Mouse (Mus musculus): ENCODE measurements around the gene Olfr588-ps1. TPM values are rescaled to one million over a fixed set of nuclear protein-coding genes. Genes with fewer than 3 reads are reported as not detected.
"Not testable (repeated sequence)": the region's sequence is repeated elsewhere in the genome, so short reads cannot be mapped to it uniquely, and the experiment has no call there.

The Olfr588-ps1 gene
- not detected in 2 replicates for polyA plus RNA-seq (2015; fragmentation: Nextera tagmentation; extraction: Ambion mirVana)

DNA sequence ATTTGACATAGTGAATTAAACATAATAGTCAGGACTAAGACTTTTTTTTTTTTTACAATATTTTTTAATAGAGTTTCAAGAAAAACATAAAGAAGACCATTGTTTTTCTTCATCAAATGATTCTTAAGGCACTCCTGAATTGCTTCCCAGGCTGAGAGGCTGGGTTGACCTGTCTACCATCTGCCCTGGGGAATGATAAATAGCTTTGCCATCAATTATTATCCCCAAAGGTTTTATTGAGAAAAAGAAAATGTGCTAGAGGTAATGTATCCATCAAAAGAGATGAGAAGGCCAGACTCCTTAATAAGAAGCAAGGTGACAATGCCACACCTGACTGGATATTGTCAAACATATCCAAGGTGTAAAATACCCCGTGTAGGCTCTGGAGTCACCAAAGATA, at the start of gene Olfr588-ps1:
Gene Olfr588-ps1 (plus strand): TSS at position 301 of the 400 bp plus-strand sequence.
- Histone ChIP-seq H3K9ac (ENCODE audit: low read depth, low read length) (no peak within 1 kb of the TSS), H3K4me1 (ENCODE audit: control insufficient read depth, insufficient read depth, low read length) (no peaks in the 10 kb centered on the region), H3K4me2 (ENCODE audit: low read length) (no peak within 1 kb of the TSS), H3K9me3 (replicated peaks; ENCODE audit: control insufficient read depth, low read length, poor library complexity, severe bottlenecking) (no peaks in the 10 kb centered on the region), H3K36me3 (ENCODE audit: control insufficient read depth, insufficient read depth, low read length) (no peaks in the 10 kb centered on the region), H3K27ac (ENCODE audit: low read length) (no peak within 1 kb of the TSS), H3K4me3 (ENCODE audit: low read depth, low read length) (no peak within 1 kb of the TSS), H3K27me3 (ENCODE audit: control insufficient read depth, insufficient read depth, low read depth, low read length) (no peaks in the 10 kb centered on the region)
- WGBS = 86% methylated on average over 1 of the region's 1 CpGs
- no peak for ATAC-seq

DNA sequence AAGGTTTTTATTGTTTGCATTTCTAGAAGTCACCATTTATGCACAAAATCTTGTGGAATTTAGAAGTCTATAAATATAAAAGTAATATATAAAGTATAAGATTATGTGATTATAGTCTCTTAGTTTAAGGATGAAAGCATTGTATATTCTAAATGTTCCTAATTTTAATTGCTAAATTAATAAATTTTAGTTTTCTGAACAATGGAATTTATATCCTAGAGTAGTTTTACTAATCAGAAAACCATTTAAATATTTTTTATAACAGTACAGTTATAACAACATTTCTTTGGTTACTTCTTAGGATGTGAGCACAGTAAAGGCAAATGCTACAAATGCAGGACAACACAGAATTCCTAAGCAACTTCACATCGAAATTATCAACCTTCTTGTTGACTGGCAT, 43.3 kb upstream of the Olfr588-ps1 start, which contains the start of gene Olfr585:
Gene Olfr585 (plus strand): TSS at position 301 of the 400 bp plus-strand sequence.
- Histone ChIP-seq H3K4me1 (ENCODE audit: control insufficient read depth, insufficient read depth, low read length) (no peaks in the 10 kb centered on the region), H3K4me2 (ENCODE audit: low read length) (no peak within 1 kb of the TSS), H3K36me3 (ENCODE audit: control insufficient read depth, insufficient read depth, low read length) (no peaks in the 10 kb centered on the region), H3K9me3 (replicated peaks; ENCODE audit: control insufficient read depth, low read length, poor library complexity, severe bottlenecking) (no peaks in the 10 kb centered on the region), H3K27me3 (ENCODE audit: control insufficient read depth, insufficient read depth, low read depth, low read length) (no peaks in the 10 kb centered on the region), H3K9ac (ENCODE audit: low read depth, low read length) (no peak within 1 kb of the TSS), H3K27ac (ENCODE audit: low read length) (no peak within 1 kb of the TSS), H3K4me3 (ENCODE audit: low read depth, low read length) (no peak within 1 kb of the TSS)
- 88% methylated on average over 1 of the region's 1 CpGs for WGBS
- no peak for ATAC-seq

DNA sequence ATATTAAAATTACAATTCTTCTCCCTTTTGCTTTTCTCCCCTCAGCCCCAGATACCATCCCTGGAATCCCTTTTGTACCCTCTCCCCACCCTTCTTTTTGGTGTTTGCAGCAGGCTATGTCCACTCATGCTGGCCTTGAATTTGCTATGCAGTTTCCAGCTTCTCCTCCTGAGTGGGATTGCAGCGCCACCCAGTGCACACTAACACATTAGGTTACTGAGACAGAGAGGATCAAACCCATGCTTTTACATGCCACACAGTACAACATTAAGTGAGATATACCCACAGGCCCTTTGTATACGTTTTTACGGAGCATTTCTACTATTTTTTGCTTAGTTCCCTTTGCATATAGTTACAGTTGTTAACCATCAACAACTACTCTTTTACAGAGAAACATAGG, 21.3 kb upstream of the Olfr588-ps1 start:
- H3K9me3 ChIP-seq (replicated peaks; ENCODE audit: control insufficient read depth, low read length, poor library complexity, severe bottlenecking) = no peaks in the 10 kb centered on the region
- no peak for ATAC-seq
- H3K4me2 ChIP-seq (ENCODE audit: low read length) = no peak overlapping the region
- no peak overlapping the region for H3K4me3 ChIP-seq (ENCODE audit: low read depth, low read length)
- no peak overlapping the region for H3K27ac ChIP-seq (ENCODE audit: low read length)
- no peaks in the 10 kb centered on the region for H3K27me3 ChIP-seq (ENCODE audit: control insufficient read depth, insufficient read depth, low read depth, low read length)
- H3K36me3 ChIP-seq (ENCODE audit: control insufficient read depth, insufficient read depth, low read length) = no peaks in the 10 kb centered on the region
- no peaks in the 10 kb centered on the region for H3K4me1 ChIP-seq (ENCODE audit: control insufficient read depth, insufficient read depth, low read length)
- no peak overlapping the region for H3K9ac ChIP-seq (ENCODE audit: low read depth, low read length)
- 54% methylated on average over 3 of the region's 3 CpGs for WGBS

DNA sequence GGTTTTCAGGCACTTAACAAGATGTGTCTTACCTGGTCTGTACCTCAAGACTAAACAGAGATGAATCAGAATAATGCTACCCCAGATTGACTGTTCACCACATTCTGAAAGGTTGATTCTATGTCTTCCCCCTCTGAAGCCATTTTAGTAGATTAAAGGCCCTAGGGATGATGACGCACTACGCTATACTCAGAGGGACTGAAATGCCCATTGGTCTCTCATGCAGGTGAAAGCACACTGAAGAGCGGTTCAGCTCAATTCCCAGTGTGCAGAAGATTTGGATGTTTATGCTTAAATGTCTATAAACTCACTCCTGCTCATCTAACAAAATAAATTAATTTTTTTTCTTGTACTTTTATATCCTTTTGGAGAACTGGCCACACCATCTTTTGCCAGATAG, 15.1 kb upstream of the Olfr588-ps1 start, which contains the start of gene Olfr586:
Gene Olfr586 (minus strand): TSS at position 101 of the 400 bp plus-strand sequence.
- Histone ChIP-seq H3K9ac (ENCODE audit: low read depth, low read length) (no peak within 1 kb of the TSS), H3K36me3 (ENCODE audit: control insufficient read depth, insufficient read depth, low read length) (no peaks in the 10 kb centered on the region), H3K27me3 (ENCODE audit: control insufficient read depth, insufficient read depth, low read depth, low read length) (no peaks in the 10 kb centered on the region), H3K4me3 (ENCODE audit: low read depth, low read length) (no peak within 1 kb of the TSS), H3K9me3 (replicated peaks; ENCODE audit: control insufficient read depth, low read length, poor library complexity, severe bottlenecking) (no peaks in the 10 kb centered on the region; the same call in 1 of the 2 replicates), H3K4me2 (ENCODE audit: low read length) (no peak within 1 kb of the TSS), H3K27ac (ENCODE audit: low read length) (no peak within 1 kb of the TSS), H3K4me1 (ENCODE audit: control insufficient read depth, insufficient read depth, low read length) (no peaks in the 10 kb centered on the region)
- no peak for ATAC-seq
- 89% methylated on average over 3 of the region's 3 CpGs for WGBS

DNA sequence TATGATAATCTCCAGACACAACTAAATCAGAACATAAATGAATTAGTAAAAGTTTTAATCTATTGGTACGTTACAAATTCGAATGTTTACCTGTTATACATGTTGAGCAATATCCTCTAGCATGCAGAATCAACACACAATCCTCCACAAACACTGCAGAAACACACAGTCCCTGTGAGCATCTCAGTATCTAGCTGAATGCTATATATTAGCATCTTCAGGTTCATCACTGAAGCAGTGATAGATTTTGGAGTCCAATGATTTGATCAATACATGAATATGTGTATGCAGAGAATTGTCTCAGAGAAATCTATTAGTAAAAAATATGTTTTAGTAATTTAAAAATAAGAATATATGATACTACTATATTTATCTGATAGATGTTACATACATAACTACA, 15.6 kb downstream of the Olfr588-ps1 start, which contains the start of gene Olfr589:
Gene Olfr589 (minus strand): TSS at position 101 of the 400 bp plus-strand sequence.
- no peak for ATAC-seq
- Histone ChIP-seq H3K4me2 (ENCODE audit: low read length) (no peak within 1 kb of the TSS), H3K27ac (ENCODE audit: low read length) (no peak within 1 kb of the TSS), H3K36me3 (ENCODE audit: control insufficient read depth, insufficient read depth, low read length) (no peaks in the 10 kb centered on the region), H3K4me3 (ENCODE audit: low read depth, low read length) (no peak within 1 kb of the TSS), H3K27me3 (ENCODE audit: control insufficient read depth, insufficient read depth, low read depth, low read length) (no peaks in the 10 kb centered on the region), H3K4me1 (ENCODE audit: control insufficient read depth, insufficient read depth, low read length) (no peaks in the 10 kb centered on the region), H3K9ac (ENCODE audit: low read depth, low read length) (no peak within 1 kb of the TSS), H3K9me3 (replicated peaks; ENCODE audit: control insufficient read depth, low read length, poor library complexity, severe bottlenecking) (no peaks in the 10 kb centered on the region)
- 77% methylated on average over 2 of the region's 2 CpGs for WGBS

DNA sequence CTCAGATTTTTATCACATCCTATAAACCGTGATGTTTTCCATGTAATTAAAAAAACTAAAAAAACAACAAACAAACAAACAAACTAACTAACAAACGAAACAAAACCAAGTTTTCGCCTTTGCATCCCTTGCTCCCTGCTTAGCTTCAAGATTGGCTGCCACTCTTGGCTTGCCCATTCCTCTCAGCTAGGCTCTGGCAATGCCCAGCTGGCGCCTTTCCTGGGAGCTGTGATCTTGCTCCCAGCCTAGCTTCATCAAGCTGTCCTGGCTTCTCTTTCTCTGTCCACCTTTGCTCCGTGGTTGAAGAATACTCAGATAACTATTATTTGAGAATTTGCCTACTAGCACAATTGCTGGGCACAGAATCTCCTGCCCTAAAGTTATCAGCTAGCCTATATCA, 29.0 kb downstream of the Olfr588-ps1 start:
- H3K4me3 ChIP-seq (ENCODE audit: low read depth, low read length) = no peak overlapping the region
- WGBS = 85% methylated on average over 5 of the region's 5 CpGs
- H3K4me2 ChIP-seq (ENCODE audit: low read length) = no peak overlapping the region
- no peak overlapping the region for H3K27ac ChIP-seq (ENCODE audit: low read length)
- H3K9ac ChIP-seq (ENCODE audit: low read depth, low read length) = no peak overlapping the region
- no peak for ATAC-seq
- H3K27me3 ChIP-seq (ENCODE audit: control insufficient read depth, insufficient read depth, low read depth, low read length) = no peaks in the 10 kb centered on the region
- no peaks in the 10 kb centered on the region for H3K9me3 ChIP-seq (replicated peaks; ENCODE audit: control insufficient read depth, low read length, poor library complexity, severe bottlenecking)
- H3K36me3 ChIP-seq (ENCODE audit: control insufficient read depth, insufficient read depth, low read length) = no peaks in the 10 kb centered on the region
- H3K4me1 ChIP-seq (ENCODE audit: control insufficient read depth, insufficient read depth, low read length) = no peaks in the 10 kb centered on the region

DNA sequence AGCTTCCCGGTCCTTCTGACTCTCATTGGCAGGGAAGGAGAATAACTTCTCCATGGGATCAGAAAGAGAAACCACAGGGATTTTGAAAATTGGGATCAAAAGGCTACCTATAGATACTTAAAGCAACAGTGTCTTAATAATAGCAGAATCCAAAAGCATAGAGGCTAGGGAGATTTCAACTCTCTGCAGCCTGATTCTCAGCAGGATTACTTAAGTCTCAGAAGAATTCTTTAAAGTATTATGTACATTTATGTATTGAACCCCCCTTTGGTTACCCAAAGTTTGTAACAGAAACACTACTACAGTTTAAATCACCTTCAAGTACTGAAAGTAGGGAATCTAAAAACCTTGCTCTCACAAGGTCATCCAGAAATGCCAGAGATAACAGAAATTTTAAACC, 37.6 kb downstream of the Olfr588-ps1 start, which contains the start of gene Olfr591:
Gene Olfr591 (minus strand): TSS at position 101 of the 400 bp plus-strand sequence.
- no peaks in the 10 kb centered on the region for H3K36me3 ChIP-seq (ENCODE audit: control insufficient read depth, insufficient read depth, low read length)
- no peak within 1 kb of the TSS for H3K4me2 ChIP-seq (ENCODE audit: low read length)
- no peak within 1 kb of the TSS for H3K9ac ChIP-seq (ENCODE audit: low read depth, low read length)
- H3K4me1 ChIP-seq (ENCODE audit: control insufficient read depth, insufficient read depth, low read length) = no peaks in the 10 kb centered on the region
- no peak for ATAC-seq
- no peak within 1 kb of the TSS for H3K27ac ChIP-seq (ENCODE audit: low read length)
- peaks cover 7% of the 10 kb centered on the region for H3K9me3 ChIP-seq (replicated peaks; ENCODE audit: control insufficient read depth, low read length, poor library complexity, severe bottlenecking)
- H3K4me3 ChIP-seq (ENCODE audit: low read depth, low read length) = no peak within 1 kb of the TSS
- WGBS = 79% methylated on average over 1 of the region's 1 CpGs
- no peaks in the 10 kb centered on the region for H3K27me3 ChIP-seq (ENCODE audit: control insufficient read depth, insufficient read depth, low read depth, low read length)

DNA sequence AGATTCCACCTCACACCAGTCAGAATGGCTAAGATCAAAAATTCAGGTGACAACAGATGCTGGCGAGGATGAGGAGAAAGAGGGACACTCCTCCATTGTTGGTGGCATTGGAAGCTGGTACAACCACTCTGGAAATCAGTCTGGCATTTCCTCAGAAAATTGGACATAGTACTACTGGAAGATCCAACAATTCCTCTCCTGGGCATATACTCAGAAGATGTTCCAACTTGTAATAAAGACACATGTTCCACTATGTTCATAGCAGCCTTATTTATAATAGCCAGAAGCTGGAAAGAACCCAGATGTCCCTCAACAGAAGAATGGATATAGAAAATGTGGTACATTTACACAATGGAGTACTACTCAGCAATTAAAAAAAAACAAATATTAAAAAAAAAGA, 43.8 kb downstream of the Olfr588-ps1 start, which contains the start of gene Olfr592:
Gene Olfr592 (plus strand): TSS at position 301 of the 400 bp plus-strand sequence.
- ATAC-seq; H3K27ac ChIP-seq (ENCODE audit: low read length); H3K4me3 ChIP-seq (ENCODE audit: low read depth, low read length); H3K4me2 ChIP-seq (ENCODE audit: low read length); H3K9ac ChIP-seq (ENCODE audit: low read depth, low read length); H3K36me3 ChIP-seq (ENCODE audit: control insufficient read depth, insufficient read depth, low read length); H3K4me1 ChIP-seq (ENCODE audit: control insufficient read depth, insufficient read depth, low read length); H3K9me3 ChIP-seq (replicated peaks; ENCODE audit: control insufficient read depth, low read length, poor library complexity, severe bottlenecking); H3K27me3 ChIP-seq (ENCODE audit: control insufficient read depth, insufficient read depth, low read depth, low read length): not testable (repeated sequence)
- 93% methylated on average over 1 of the region's 1 CpGs for WGBS
